Mouse (Mus musculus) olfactory bulb, adult 2 months (tissue): ENCODE results near the gene Agfg1. TPM values are rescaled to one million over a fixed set of nuclear protein-coding genes. Genes with fewer than 3 reads are reported as not detected.
"Not testable (repeated sequence)": the region's sequence is repeated elsewhere in the genome, so short reads cannot be mapped to it uniquely, and the experiment has no call there.

Source experiments
- H3K27ac ChIP-seq: fragments of 200-500 bp; 2 replicates; pipeline ENCODE4 v1.5.1; 2012; ENCODE audit warnings: low read depth, low read length; ENCODE audit not compliant: insufficient read depth
- H3K4me1 ChIP-seq: fragments of 200-500 bp; 2 replicates; pipeline ENCODE4 v1.6.1; 2012; ENCODE audit warnings: low read length; ENCODE audit not compliant: control insufficient read depth, insufficient read depth
- H3K4me3 ChIP-seq: fragments of 200-500 bp; 2 replicates; pipeline ENCODE4 v1.5.1; 2012; ENCODE audit warnings: mild to moderate bottlenecking, low read depth, low read length, moderate library complexity; ENCODE audit not compliant: insufficient read depth
- CTCF ChIP-seq: fragments of 200-500 bp; IDR thresholded peaks from 2 replicates; pipeline ENCODE4 v1.5.1; 2012; ENCODE audit warnings: low read depth, mild to moderate bottlenecking, low read length, moderate library complexity; ENCODE audit not compliant: insufficient read depth
- POLR2A ChIP-seq: fragments of 200-500 bp; IDR thresholded peaks from 2 replicates; pipeline ENCODE4 v1.6.1; 2012; ENCODE audit warnings: mild to moderate bottlenecking, low read depth, low read length, moderate library complexity; ENCODE audit not compliant: insufficient read depth
- WGBS: fragments of 180-500 bp; shearing (Covaris S2); methylation state at CpG from one replicate; pipeline ENCODE4 v1.1.7; 2018; 5-methylcytosine and 5-hydroxymethylcytosine counted together
- polyA plus RNA-seq: library from polyadenylated mRNA; stranded (reverse); fragments of >200 nt; gene quantifications from 2 replicates; pipeline ENCODE4 v1.2.4, GENCODE M21; 2012; ENCODE audit warnings: low replicate concordance; ENCODE audit not compliant: missing spikeins, insufficient read depth, insufficient read length

The Agfg1 gene
- polyA plus RNA-seq, 1 experiment = 256 TPM

DNA sequence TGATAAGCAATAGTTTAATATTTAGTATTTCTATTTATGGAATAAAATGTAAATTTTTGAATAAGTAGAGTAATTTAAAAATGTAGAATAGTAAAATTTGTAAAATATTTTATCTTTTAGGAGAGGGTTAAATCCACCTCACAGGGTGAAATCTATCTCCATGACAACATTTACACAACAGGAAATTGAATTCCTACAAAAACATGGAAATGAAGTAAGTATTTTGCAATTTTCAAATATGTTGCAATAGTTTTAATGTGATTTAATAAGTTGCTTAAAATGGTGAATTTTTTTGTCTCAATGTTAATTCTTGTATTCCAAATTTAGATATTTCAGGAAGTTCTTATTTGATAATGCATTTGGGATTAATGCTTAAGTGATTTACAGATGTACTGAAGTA, 19.0 kb downstream of the Agfg1 start:
- Histone ChIP-seq H3K4me3 (no peak overlapping the region), H3K4me1 (no peaks in the 10 kb centered on the region), H3K27ac (no peak overlapping the region)
- TF ChIP-seq POLR2A (no peak), CTCF (no peak)

GRCm38 (mm10) chr1:82860391-82860790, 21.1 kb downstream of the Agfg1 start:
- TF ChIP-seq POLR2A (no peak), CTCF (no peak)
- Histone ChIP-seq H3K27ac (no peak overlapping the region), H3K4me1 (no peaks in the 10 kb centered on the region), H3K4me3 (no peak overlapping the region)
- WGBS = 94% methylated on average over 4 of the region's 4 CpGs

GRCm38 (mm10) chr1:82870202-82870601, 30.9 kb downstream of the Agfg1 start:
- H3K4me3 ChIP-seq = no peak overlapping the region
- H3K4me1 ChIP-seq = no peaks in the 10 kb centered on the region
- WGBS = 88% methylated on average over 3 of the region's 3 CpGs
- no peak overlapping the region for H3K27ac ChIP-seq
- TF ChIP-seq CTCF (no peak), POLR2A (no peak)

GRCm38 (mm10) chr1:82879172-82879571, 39.9 kb downstream of the Agfg1 start:
- TF ChIP-seq CTCF = no peak
- TF ChIP-seq POLR2A = no peak
- 58% methylated on average over 2 of the region's 2 CpGs for WGBS
- Histone ChIP-seq H3K4me3 (no peak overlapping the region), H3K27ac (no peak overlapping the region), H3K4me1 (no peaks in the 10 kb centered on the region)

GRCm38 (mm10) chr1:82880196-82880595, 40.9 kb downstream of the Agfg1 start:
- Histone ChIP-seq H3K27ac (no peak overlapping the region), H3K4me3 (no peak overlapping the region), H3K4me1 (no peaks in the 10 kb centered on the region)
- WGBS = 71% methylated on average over 8 of the region's 8 CpGs
- TF ChIP-seq POLR2A (no peak), CTCF (no peak)

- WGBS = 83% methylated on average over 7 of the region's 7 CpGs
- H3K4me1 ChIP-seq = no peaks in the 10 kb centered on the region
- H3K4me3 ChIP-seq = no peak overlapping the region
- no peak overlapping the region for H3K27ac ChIP-seq
- TF ChIP-seq POLR2A = no peak
- no peak for TF ChIP-seq CTCF
These were observed 54.0 kb downstream of the Agfg1 start for GRCm38 (mm10) chr1:82893269-82893668.

GRCm38 (mm10) chr1:82900567-82900966, 61.3 kb downstream of the Agfg1 start:
- H3K4me1 ChIP-seq = no peaks in the 10 kb centered on the region
- TF ChIP-seq CTCF (no peak), POLR2A (no peak)
- WGBS = 94% methylated on average over 1 of the region's 1 CpGs
- H3K27ac ChIP-seq = no peak overlapping the region
- no peak overlapping the region for H3K4me3 ChIP-seq

DNA sequence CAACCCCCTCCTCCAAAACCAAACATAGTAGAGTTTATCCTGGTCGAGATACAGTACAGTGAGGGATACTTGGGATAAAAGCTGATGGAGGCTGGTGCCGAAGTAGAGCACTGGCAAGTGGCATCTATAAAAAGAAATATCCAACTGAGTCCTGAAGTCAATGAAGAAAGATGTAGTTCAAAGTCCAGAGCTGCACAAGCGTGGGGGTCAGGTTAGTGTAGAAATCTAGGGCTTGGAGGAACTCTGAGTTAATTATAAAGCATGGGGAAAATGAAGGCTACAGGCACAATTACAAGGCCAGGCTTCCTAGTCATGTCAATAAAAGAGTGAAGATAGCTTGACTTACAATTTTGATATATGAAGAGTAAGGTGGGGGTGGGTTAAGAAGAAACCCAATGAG, 61.9 kb downstream of the Agfg1 start:
- TF ChIP-seq POLR2A = no peak
- TF ChIP-seq CTCF = no peak
- no peaks in the 10 kb centered on the region for H3K4me1 ChIP-seq
- 91% methylated on average over 3 of the region's 3 CpGs for WGBS
- H3K27ac ChIP-seq = no peak overlapping the region
- H3K4me3 ChIP-seq = no peak overlapping the region

GRCm38 (mm10) chr1:82905886-82906285, 66.6 kb downstream of the Agfg1 start:
- no peak for TF ChIP-seq CTCF
- TF ChIP-seq POLR2A = no peak
- H3K4me3 ChIP-seq = no peak overlapping the region
- no peak overlapping the region for H3K27ac ChIP-seq
- H3K4me1 ChIP-seq = no peaks in the 10 kb centered on the region; the same call in 1 of the 2 replicates
- WGBS = 68% methylated on average over 3 of the region's 3 CpGs

- Histone ChIP-seq H3K4me1 (no peaks in the 10 kb centered on the region; the same call in 1 of the 2 replicates), H3K27ac (no peak within 1 kb of the TSS), H3K4me3 (no peak within 1 kb of the TSS)
- WGBS = 87% methylated on average over 3 of the region's 3 CpGs
- no peak for TF ChIP-seq POLR2A
- TF ChIP-seq CTCF = no peak
These were observed 73.7 kb downstream of the Agfg1 start, which contains the start of gene A030005L19Rik for GRCm38 (mm10) chr1:82913025-82913424. A030005L19Rik (plus strand) TSS chr1:82913325.

- 98% methylated on average over 5 of the region's 5 CpGs for WGBS
- not testable (repeated sequence) for H3K27ac ChIP-seq, H3K4me3 ChIP-seq, H3K4me1 ChIP-seq
These were observed 74.2 kb downstream of the Agfg1 start for GRCm38 (mm10) chr1:82913434-82913833.
